Mouse (Mus musculus) neural tube, embryonic 12.5 days (tissue): ENCODE results near the gene Jsrp1. TPM values are rescaled to one million over a fixed set of nuclear protein-coding genes. Genes with fewer than 3 reads are reported as not detected.
"Not testable (repeated sequence)": the region's sequence is repeated elsewhere in the genome, so short reads cannot be mapped to it uniquely, and the experiment has no call there.

Experiments
- ATAC-seq: fragments of 200-750 bp; cut with Nextera tagmentation; 2 replicates; pipeline ENCODE4 v1.8.0; 2017; ENCODE audit warnings: low read depth, mild to moderate bottlenecking, moderate TSS enrichment, moderate library complexity; ENCODE audit not compliant: low FRiP score
- H3K27ac ChIP-seq: fragments of 300-500 bp; sonication (generic); 2 replicates; pipeline ENCODE4 v1.5.1; 2016
- H3K27me3 ChIP-seq: fragments of 300-500 bp; sonication (generic); replicated peaks from 2 replicates; pipeline ENCODE4 v1.6.1; 2016; ENCODE audit warnings: mild to moderate bottlenecking
- H3K36me3 ChIP-seq: fragments of 300-500 bp; sonication (generic); 2 replicates; pipeline ENCODE4 v1.6.1; 2016; ENCODE audit warnings: mild to moderate bottlenecking
- H3K4me1 ChIP-seq: fragments of 300-500 bp; sonication (generic); 2 replicates; pipeline ENCODE4 v1.6.1; 2016
- H3K4me2 ChIP-seq: fragments of 300-500 bp; sonication (generic); replicated peaks from 2 replicates; pipeline ENCODE4 v1.6.1; 2016; ENCODE audit warnings: mild to moderate bottlenecking
- H3K4me3 ChIP-seq: fragments of 300-500 bp; sonication (generic); 2 replicates; pipeline ENCODE4 v1.5.1; 2016
- H3K9ac ChIP-seq: fragments of 300-500 bp; sonication (generic); 2 replicates; pipeline ENCODE4 v1.6.1; 2016; ENCODE audit warnings: mild to moderate bottlenecking
- H3K9me3 ChIP-seq: fragments of 300-500 bp; sonication (generic); 2 replicates; pipeline ENCODE4 v1.6.1; 2016; ENCODE audit warnings: mild to moderate bottlenecking
- WGBS: fragments of 180-500 bp; shearing (Covaris S2); methylation state at CpG from one replicate; pipeline ENCODE4 v1.1.7; 2016; 5-methylcytosine and 5-hydroxymethylcytosine counted together
- polyA plus RNA-seq: library from polyadenylated mRNA; unstranded; fragments of >200 nt; fragmentation: Nextera tagmentation; extraction: Ambion mirVana; gene quantifications from 2 replicates; pipeline ENCODE4 v1.2.1, GENCODE M21; 2016

The Jsrp1 gene
- polyA plus RNA-seq, 1 experiment from 2014 or later, result 1.6 TPM

DNA sequence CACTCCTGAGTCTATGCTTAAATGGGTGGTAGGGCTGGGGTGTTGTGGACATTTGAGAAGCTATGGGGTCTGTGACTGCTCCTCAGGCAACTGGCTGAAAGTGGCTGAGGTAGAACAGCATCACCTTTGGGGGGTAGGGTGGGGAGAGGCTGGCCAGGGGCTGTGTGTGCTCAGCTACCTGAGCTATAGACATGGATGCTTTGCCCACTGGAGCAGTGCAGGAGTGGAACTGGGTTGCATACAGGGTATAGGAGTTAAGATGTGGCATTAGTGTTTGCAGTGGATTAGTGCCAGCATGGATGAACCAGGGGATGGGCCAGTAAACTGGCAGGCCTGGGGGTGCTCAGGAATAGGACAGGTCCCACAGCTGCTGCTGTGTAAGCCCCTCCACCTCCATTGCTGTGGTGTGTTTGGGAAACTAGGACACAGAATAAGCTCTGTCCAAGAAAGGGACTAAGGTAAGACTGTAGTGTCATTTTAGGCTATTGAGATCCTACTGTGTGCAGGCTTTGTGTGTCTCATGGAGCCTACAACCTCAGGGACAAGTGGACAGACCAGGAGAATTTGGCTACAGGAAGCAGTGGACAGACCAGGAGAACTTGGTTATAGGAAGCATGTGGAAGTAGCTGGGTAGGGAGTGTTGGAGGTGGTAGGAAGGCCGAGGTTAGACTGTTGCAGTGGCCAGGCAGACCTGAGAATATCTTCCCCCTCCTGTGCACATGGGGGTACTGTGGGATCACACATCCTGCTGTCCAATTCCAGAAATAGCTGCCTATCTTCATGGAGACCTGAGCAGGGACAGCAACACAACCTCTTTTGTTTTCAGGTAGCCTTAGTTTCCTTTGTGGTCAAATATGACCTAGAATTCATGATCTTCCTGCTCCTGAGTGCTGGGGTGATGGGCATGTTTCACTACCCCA is 16.3 kb upstream of the Jsrp1 start:
- WGBS, result 78% methylated on average over 1 of the region's 1 CpGs
- Histone ChIP-seq H3K36me3 (peaks cover 22% of the 10 kb centered on the region), H3K9ac (no peak overlapping the region), H3K9me3 (0 out of 2 replicates have a peak, but pooled peaks cover under 1% of the 10 kb centered on the region), H3K27me3 (peaks cover 16% of the 10 kb centered on the region), H3K4me3 (no peak overlapping the region), H3K27ac (no peak overlapping the region), H3K4me2 (no peak overlapping the region), H3K4me1 (peaks cover 35% of the 10 kb centered on the region)
- no peak for ATAC-seq

DNA sequence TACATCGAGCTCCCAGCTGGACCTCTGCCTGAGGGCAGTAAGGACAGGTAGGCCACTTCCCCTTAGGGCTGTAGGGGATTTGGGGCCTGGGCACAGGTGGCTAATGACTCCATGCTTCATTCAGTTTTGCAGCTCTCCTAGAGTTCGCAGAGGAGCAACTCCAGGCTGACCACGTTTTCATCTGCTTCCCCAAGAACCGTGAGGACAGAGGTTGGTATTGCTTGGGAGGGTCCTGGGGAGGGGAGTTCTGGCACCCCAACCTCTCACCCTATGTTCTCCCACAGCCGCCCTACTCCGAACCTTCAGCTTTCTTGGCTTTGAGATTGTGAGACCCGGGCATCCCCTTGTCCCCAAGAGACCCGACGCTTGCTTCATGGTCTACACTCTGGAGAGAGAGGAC is 15.3 kb upstream of the Jsrp1 start:
- not testable (repeated sequence) for H3K27ac ChIP-seq, H3K9ac ChIP-seq, ATAC-seq, H3K9me3 ChIP-seq, H3K27me3 ChIP-seq
- H3K36me3 ChIP-seq, result peaks cover 22% of the 10 kb centered on the region
- peak overlapping the region; percentile 99 for H3K4me2 ChIP-seq
- H3K4me3 ChIP-seq, result peak overlapping the region; percentile 87; the same call in 1 of the 2 replicates
- peaks cover 35% of the 10 kb centered on the region for H3K4me1 ChIP-seq
- 87% methylated on average over 9 of the region's 9 CpGs for WGBS

DNA sequence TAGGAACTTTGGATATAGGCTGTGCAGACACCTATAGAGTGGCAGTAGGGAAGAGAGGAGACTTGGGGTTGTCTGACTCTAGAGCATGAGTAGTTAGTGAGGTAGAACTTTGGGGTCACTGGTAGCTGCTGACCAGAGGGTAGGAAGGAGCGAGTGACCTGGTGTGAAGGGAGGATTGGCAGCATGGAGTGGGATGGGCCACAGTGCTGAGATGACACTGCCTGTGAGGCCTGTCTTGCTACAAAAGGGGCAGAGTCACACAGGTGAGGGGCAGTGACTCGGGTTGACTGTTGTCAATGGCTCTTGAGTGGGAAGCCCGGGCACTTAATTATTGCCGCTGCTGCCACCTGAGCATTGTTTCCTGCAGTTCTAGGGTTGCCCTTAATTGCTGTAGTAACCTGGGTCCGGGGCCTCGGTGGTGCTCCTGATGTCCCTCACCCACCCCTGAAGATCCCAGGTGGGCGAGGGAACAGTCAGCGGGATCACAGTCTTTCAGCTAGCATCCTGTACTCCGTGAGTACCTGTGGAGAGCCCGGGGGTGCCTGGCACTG is 14.6 kb upstream of the Jsrp1 start:
- 83% methylated on average over 10 of the region's 10 CpGs for WGBS
- peaks cover 22% of the 10 kb centered on the region for H3K36me3 ChIP-seq
- no peaks in the 10 kb centered on the region for H3K9me3 ChIP-seq
- H3K4me2 ChIP-seq, result peak overlapping the region; percentile 99
- peak overlapping the region; percentile 92 for H3K9ac ChIP-seq
- H3K4me3 ChIP-seq, result peak overlapping the region; percentile 87
- no peak for ATAC-seq
- H3K4me1 ChIP-seq, result peaks cover 35% of the 10 kb centered on the region
- no peaks in the 10 kb centered on the region for H3K27me3 ChIP-seq
- no peak overlapping the region for H3K27ac ChIP-seq

DNA sequence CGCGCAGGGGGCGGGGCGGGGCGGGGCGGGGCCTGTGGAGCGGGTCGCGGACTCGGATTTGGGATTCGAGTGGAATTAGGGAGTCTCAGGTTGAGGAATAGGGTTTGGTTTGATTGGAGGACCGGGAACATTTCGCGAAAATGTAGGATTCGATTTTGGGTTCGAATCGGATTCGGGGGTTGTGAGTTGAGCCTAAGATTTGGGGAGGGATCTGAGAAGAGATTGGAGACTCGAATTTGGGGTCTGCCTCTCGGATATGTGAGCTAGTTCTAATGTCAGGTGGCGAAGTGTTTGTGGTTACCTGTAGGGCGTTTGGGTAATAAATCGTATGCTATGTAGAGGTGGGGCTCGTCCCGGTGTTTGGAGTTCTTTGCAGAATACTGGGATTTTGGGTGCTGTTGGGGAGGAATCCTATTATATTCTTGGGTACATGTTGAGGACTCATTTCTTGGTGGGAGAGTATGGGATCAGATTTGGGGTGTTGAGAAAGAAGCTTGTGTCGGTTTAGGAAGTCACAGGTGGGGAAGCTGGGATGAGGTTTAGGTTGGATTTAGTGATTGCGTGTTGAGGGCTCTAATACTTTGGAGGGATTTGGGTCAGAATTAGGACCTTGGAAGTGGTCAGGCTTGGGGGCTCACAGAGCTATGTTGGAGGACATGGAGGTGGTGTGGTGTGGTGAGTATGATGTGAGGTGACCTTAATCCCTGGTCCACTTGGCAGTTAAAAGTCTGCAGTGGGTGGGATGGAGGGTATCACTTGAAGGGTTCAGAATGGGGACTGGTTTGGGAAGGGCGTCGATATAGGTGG is 14.0 kb upstream of the Jsrp1 start:
- Histone ChIP-seq H3K27me3 (no peaks in the 10 kb centered on the region), H3K36me3 (peaks cover 22% of the 10 kb centered on the region), H3K9me3 (no peaks in the 10 kb centered on the region), H3K9ac (peak overlapping the region; percentile 92), H3K4me2 (peak overlapping the region; percentile 99), H3K27ac (peak overlapping the region; percentile 64; the same call in 1 of the 2 replicates), H3K4me1 (peaks cover 35% of the 10 kb centered on the region), H3K4me3 (peak overlapping the region; percentile 87)
- WGBS, result 9% methylated on average over 29 of the region's 29 CpGs
- ATAC-seq, result no peak

DNA sequence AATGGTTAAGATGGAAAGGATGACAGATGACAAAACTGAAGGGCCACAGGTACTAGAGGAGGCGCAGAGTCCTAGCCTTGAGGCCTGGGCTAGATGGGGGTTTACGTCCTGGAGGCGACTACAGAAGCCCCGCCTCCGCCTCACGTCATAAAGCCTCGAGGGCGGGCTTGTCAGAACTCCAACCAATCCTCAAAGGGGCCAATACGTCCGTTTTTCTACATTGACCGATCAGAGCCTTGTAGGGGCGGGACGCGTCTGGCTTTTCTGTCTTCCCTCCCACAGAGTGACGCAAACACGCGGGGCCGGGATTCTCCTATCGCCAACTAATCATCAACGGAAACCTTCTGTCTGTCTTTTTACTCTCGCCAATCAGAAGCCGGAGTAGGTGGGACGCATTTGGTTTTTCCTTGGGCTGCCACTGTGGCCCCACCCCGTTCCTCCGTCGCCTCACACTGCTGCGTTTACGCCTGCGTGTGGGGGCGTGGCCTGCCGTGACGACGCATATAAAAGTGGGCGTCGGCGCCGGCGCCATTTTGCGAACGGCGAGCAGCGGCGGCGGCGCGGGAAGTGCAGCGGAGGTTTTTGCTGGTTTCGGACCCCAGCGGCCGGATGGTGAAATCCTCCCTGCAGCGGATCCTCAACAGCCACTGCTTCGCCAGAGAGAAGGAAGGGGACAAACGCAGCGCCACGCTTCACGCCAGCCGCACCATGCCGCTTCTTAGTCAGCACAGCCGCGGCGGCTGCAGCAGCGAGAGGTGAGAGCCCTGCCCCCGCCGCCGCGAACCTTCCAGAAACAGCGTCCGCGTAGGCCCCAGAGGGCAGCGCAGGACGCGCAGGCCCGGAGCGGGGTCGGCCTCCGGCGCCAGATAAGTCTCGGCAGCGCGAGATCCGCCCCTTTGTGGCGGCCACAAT is 13.1 kb upstream of the Jsrp1 start, which contains the start of gene Oaz1:
Gene Oaz1, plus strand, starts transcription at position 506 of the 912 bp plus-strand sequence.
- Histone ChIP-seq H3K4me3 (peak within 1 kb of the TSS; percentile 87), H3K9ac (peak within 1 kb of the TSS; percentile 92), H3K27me3 (no peaks in the 10 kb centered on the region), H3K4me1 (peaks cover 35% of the 10 kb centered on the region), H3K4me2 (peak within 1 kb of the TSS; percentile 99), H3K27ac (peak within 1 kb of the TSS; percentile 70), H3K9me3 (no peaks in the 10 kb centered on the region), H3K36me3 (peaks cover 22% of the 10 kb centered on the region)
- peak; percentile 97 for ATAC-seq
- under 1% methylated on average over 80 of the region's 82 CpGs for WGBS

DNA sequence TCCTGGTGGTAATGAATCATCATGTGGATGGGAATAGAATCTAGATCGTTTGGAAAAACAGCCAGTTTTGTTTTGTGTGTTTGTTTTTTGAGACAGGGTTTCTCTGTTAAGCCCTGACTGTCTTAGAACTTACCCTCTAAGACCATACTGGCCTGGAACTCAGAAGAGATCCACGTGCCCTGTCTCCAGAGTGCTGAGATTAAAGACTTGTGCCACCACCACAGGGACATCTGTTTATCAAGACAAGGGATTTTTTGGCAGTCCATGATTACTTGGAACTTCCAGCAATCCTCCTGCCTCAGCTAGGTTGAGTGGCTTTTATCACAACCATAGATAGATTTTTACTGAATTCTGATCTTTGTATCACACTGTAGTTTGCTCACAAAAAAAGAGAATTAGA is 11.5 kb upstream of the Jsrp1 start:
- Histone ChIP-seq H3K4me2 (no peak overlapping the region), H3K9me3 (no peaks in the 10 kb centered on the region), H3K4me1 (peaks cover 21% of the 10 kb centered on the region), H3K27ac (no peak overlapping the region), H3K27me3 (no peaks in the 10 kb centered on the region), H3K36me3 (peaks cover 12% of the 10 kb centered on the region), H3K4me3 (no peak overlapping the region), H3K9ac (no peak overlapping the region)
- WGBS, result 77% methylated on average over 2 of the region's 2 CpGs
- ATAC-seq, result no peak

DNA sequence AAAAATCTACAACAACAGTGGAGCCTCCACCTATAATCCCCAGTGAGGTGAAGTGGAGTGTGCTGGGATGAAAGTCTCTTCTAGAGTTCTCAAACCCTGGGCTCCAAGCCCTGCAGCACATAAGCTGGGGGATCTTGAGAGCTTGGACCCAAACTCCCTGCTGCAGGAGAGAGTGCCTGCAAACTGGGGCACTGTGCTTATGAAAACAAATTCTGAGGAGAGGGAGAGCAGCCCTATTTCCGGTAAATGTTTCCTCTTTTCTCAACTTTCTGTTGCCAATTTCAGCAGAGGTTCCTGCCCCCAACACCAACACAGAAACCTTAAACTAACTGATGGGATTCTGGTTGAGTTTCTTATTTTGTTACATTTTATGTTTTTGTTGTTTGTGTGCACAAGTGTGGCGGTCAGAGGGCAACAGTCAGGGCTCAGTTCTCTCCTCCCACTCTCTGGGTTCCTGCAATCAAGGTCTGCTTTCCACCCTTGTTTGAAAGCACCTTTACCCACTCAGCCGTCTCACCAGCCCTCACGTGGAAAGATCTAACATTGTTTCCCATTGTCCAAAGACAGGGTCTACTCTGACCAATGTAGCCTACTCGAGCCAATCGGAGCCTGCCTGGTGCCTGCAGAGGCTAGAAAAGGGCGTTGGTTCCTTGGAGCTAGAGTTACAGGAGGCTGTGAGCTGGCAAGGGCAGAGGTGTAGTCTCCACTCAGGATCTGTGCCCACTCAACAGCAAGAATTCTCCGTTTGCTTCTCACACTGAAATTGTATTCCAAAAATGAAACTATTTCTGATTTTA is 10.7 kb upstream of the Jsrp1 start:
- Histone ChIP-seq H3K9me3 (no peaks in the 10 kb centered on the region), H3K27me3 (no peaks in the 10 kb centered on the region), H3K4me3 (no peak overlapping the region), H3K4me1 (peaks cover 14% of the 10 kb centered on the region), H3K9ac (no peak overlapping the region), H3K27ac (no peak overlapping the region), H3K4me2 (no peak overlapping the region), H3K36me3 (peaks cover 4% of the 10 kb centered on the region)
- WGBS, result 71% methylated on average over 8 of the region's 8 CpGs
- ATAC-seq, result no peak

DNA sequence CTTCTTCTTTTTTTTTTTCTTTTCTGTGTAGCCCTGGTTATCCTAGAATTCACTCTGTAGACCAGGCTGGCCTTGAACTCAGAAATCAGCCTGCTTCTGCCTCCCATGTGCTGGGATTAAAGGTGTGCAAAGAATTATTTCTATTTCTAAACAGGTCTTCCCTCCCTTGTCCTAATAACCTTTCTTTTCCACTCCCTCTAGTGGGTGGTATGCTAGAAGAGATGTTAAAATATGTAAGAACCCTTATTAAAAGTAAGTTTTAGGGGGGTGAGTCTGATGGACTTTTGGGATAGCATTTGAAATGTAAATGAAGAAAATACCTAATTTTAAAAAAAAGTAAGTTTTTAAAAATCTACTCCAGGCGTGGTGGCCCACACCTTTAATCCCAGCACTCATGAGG is 10.0 kb upstream of the Jsrp1 start:
- Histone ChIP-seq H3K4me1 (peaks cover 10% of the 10 kb centered on the region), H3K27ac (no peak overlapping the region), H3K36me3 (peaks cover under 1% of the 10 kb centered on the region; the same call in 1 of the 2 replicates), H3K4me3 (no peak overlapping the region), H3K4me2 (no peak overlapping the region), H3K9me3 (no peaks in the 10 kb centered on the region), H3K27me3 (no peaks in the 10 kb centered on the region), H3K9ac (no peak overlapping the region)
- WGBS, result 94% methylated on average over 1 of the region's 1 CpGs
- no peak for ATAC-seq

DNA sequence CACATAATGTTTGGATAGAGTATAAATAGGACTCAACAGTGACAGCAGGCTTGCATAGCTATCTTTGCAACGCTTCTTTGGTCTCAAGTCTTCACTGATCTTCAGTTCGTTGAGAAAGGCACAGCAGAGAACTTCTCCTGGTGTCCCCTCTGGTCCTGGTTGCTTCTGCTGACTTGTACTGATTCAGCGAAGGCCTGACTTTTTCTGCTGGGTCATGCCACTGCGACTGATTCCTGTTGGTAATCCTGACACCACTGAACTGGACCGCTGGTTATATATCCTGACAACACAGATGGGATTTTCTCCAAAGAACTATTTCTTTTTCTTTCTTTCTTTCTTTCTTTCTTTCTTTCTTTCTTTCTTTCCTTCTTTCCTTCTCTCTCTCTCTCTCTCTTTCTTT is 9.2 kb upstream of the Jsrp1 start:
- no peaks in the 10 kb centered on the region for H3K9me3 ChIP-seq
- H3K4me2 ChIP-seq, result no peak overlapping the region
- H3K4me3 ChIP-seq, result no peak overlapping the region
- no peak overlapping the region for H3K27ac ChIP-seq
- no peaks in the 10 kb centered on the region for H3K36me3 ChIP-seq
- H3K9ac ChIP-seq, result no peak overlapping the region
- no peaks in the 10 kb centered on the region for H3K27me3 ChIP-seq
- peaks cover 2% of the 10 kb centered on the region for H3K4me1 ChIP-seq
- 92% methylated on average over 5 of the region's 5 CpGs for WGBS
- no peak for ATAC-seq

DNA sequence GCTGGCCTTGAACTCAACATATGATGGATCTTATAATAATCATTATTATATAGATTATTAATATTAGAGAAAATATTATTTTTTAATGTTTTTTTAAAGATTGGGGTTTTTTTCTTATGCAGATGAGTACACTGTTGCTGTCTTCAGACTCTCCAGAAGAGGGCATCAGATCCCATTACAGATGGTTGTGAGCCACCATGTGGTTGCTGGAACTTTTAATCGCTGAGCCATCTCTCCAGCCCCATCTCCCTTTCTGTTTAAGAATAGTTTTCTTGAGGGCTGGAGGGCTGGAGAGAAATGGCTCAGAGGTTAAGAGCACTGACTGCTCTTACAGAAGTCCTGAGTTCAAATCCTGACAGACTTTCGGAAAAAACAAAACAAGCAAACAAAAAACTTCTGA is 8.7 kb upstream of the Jsrp1 start:
- no peak overlapping the region for H3K4me2 ChIP-seq
- no peaks in the 10 kb centered on the region for H3K27me3 ChIP-seq
- H3K9me3 ChIP-seq, result no peaks in the 10 kb centered on the region
- H3K4me1 ChIP-seq, result no peaks in the 10 kb centered on the region; the same call in 1 of the 2 replicates
- ATAC-seq, result no peak
- 46% methylated on average over 2 of the region's 2 CpGs for WGBS
- no peak overlapping the region for H3K27ac ChIP-seq
- H3K36me3 ChIP-seq, result no peaks in the 10 kb centered on the region
- no peak overlapping the region for H3K4me3 ChIP-seq
- H3K9ac ChIP-seq, result no peak overlapping the region

DNA sequence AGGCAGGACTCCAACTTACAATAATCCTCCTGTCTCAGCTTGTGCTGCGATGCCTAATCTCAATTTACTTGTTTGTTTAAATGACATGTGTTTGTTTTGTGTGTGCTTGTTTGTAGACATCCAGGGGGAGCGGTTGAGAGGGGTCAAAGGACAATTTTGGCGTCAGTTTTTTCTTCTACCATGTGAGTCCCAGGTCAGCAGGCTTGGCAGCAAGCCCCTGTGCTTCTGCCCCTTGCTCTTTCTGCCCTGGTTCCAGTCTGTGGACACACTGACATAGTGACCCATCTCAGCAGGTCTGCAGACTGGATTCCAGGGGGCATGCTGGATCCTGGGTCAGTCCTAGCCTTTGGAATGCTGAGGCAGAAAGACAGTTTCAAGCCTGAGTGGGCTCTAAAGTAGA is 6.1 kb upstream of the Jsrp1 start:
- H3K4me1 ChIP-seq, result no peaks in the 10 kb centered on the region
- H3K36me3 ChIP-seq, result no peaks in the 10 kb centered on the region
- H3K4me3 ChIP-seq, result no peak overlapping the region
- no peak overlapping the region for H3K4me2 ChIP-seq
- WGBS, result 70% methylated on average over 3 of the region's 3 CpGs
- ATAC-seq, result no peak
- H3K9ac ChIP-seq, result no peak overlapping the region
- H3K27ac ChIP-seq, result no peak overlapping the region
- H3K27me3 ChIP-seq, result no peaks in the 10 kb centered on the region
- no peaks in the 10 kb centered on the region for H3K9me3 ChIP-seq
